Mouse (Mus musculus): ENCODE measurements around the gene Pou2f3.
"Not testable (repeated sequence)": the region's sequence is repeated elsewhere in the genome, so short reads cannot be mapped to it uniquely, and the experiment has no call there.

Pou2f3 gene

GRCm38 (mm10) chr9:43166346-43166745, 43.8 kb downstream of the Pou2f3 start:
- DNase-seq (ENCODE audit: low read depth, low spot score), result no peak

GRCm38 (mm10) chr9:43155960-43156359, 54.2 kb downstream of the Pou2f3 start:
- no peak for DNase-seq (ENCODE audit: low read depth, low spot score)

GRCm38 (mm10) chr9:43151779-43152178, 58.4 kb downstream of the Pou2f3 start:
- no peak for DNase-seq (ENCODE audit: low read depth, low spot score)

GRCm38 (mm10) chr9:43150957-43151356, 59.2 kb downstream of the Pou2f3 start:
- no peak for DNase-seq (ENCODE audit: low read depth, low spot score)

- DNase-seq (ENCODE audit: low read depth, low spot score), result no peak
Observed at GRCm38 (mm10) chr9:43150075-43150474, 60.1 kb downstream of the Pou2f3 start.

GRCm38 (mm10) chr9:43149498-43149897, 60.7 kb downstream of the Pou2f3 start:
- DNase-seq (ENCODE audit: low read depth, low spot score), result no peak

GRCm38 (mm10) chr9:43145196-43145595, 65.0 kb downstream of the Pou2f3 start:
- DNase-seq (ENCODE audit: low read depth, low spot score), result no peak

GRCm38 (mm10) chr9:43144206-43144810, 65.9 kb downstream of the Pou2f3 start:
- DNase-seq (ENCODE audit: low read depth, low spot score), result no peak

- peak; percentile 53 for DNase-seq (ENCODE audit: low read depth, low spot score)
Observed at GRCm38 (mm10) chr9:43141839-43142238, 68.3 kb downstream of the Pou2f3 start.

GRCm38 (mm10) chr9:43133525-43133924, 76.6 kb downstream of the Pou2f3 start:
- no peak for DNase-seq (ENCODE audit: low read depth, low spot score)

- no peak for DNase-seq (ENCODE audit: low read depth, low spot score)
Observed at GRCm38 (mm10) chr9:43132380-43132779, 77.8 kb downstream of the Pou2f3 start.

GRCm38 (mm10) chr9:43131940-43132339, 78.2 kb downstream of the Pou2f3 start:
- no peak for DNase-seq (ENCODE audit: low read depth, low spot score)

- DNase-seq (ENCODE audit: low read depth, low spot score), result no peak
Observed at GRCm38 (mm10) chr9:43130684-43131083, 79.5 kb downstream of the Pou2f3 start.

- DNase-seq (ENCODE audit: low read depth, low spot score), result peak; percentile 83
Observed at GRCm38 (mm10) chr9:43127101-43127787, 82.9 kb downstream of the Pou2f3 start.

GRCm38 (mm10) chr9:43122379-43122778, 87.8 kb downstream of the Pou2f3 start:
- no peak for DNase-seq (ENCODE audit: low read depth, low spot score)

- not testable (repeated sequence) for DNase-seq (ENCODE audit: low read depth, low spot score)
Observed at GRCm38 (mm10) chr9:43121948-43122347, 88.2 kb downstream of the Pou2f3 start.

GRCm38 (mm10) chr9:43116997-43117336, 93.2 kb downstream of the Pou2f3 start:
- DNase-seq (ENCODE audit: low read depth, low spot score), result no peak

GRCm38 (mm10) chr9:43116134-43116996, 93.8 kb downstream of the Pou2f3 start, which contains the start of gene Tmem136:
Gene Tmem136 (minus strand): TSS chr9:43116570.
- no peak for DNase-seq (ENCODE audit: low read depth, low spot score)

- no peak for DNase-seq (ENCODE audit: low read depth, low spot score)
Observed at GRCm38 (mm10) chr9:43115431-43116133, 94.6 kb downstream of the Pou2f3 start.

GRCm38 (mm10) chr9:43114833-43115232, 95.3 kb downstream of the Pou2f3 start:
- no peak for DNase-seq (ENCODE audit: low read depth, low spot score)

GRCm38 (mm10) chr9:43110286-43110980, 99.7 kb downstream of the Pou2f3 start:
- no peak for DNase-seq (ENCODE audit: low read depth, low spot score)
